Mouse (Mus musculus): ENCODE data around the gene Ap5s1. TPM values are rescaled to one million over a fixed set of nuclear protein-coding genes. Genes with fewer than 3 reads are reported as not detected.
A peak's percentile ranks its signal among the peaks of the same experiment; 100 is the strongest.

Ap5s1 gene
- polyA plus RNA-seq, 1 experiment from 2014 or later, result 28.5 TPM

- peaks cover 11% of the 10 kb centered on the region for H3K36me3 ChIP-seq
- 95% methylated on average over 2 of the region's 2 CpGs for WGBS
- H3K9ac ChIP-seq, result no peak overlapping the region
- no peak overlapping the region for H3K27ac ChIP-seq
- no peak overlapping the region for H3K4me2 ChIP-seq
- no peaks in the 10 kb centered on the region for H3K9me3 ChIP-seq
- ATAC-seq (ENCODE audit: insufficient number of reproducible peaks, insufficient read depth, low FRiP score, low TSS enrichment, low read depth), result no peak
- peaks cover 30% of the 10 kb centered on the region for H3K4me1 ChIP-seq
- H3K4me3 ChIP-seq, result no peak overlapping the region
- H3K27me3 ChIP-seq, result no peaks in the 10 kb centered on the region
Measured at GRCm38 (mm10) chr2:131208356-131208755, 1.5 kb downstream of the Ap5s1 start.

DNA sequence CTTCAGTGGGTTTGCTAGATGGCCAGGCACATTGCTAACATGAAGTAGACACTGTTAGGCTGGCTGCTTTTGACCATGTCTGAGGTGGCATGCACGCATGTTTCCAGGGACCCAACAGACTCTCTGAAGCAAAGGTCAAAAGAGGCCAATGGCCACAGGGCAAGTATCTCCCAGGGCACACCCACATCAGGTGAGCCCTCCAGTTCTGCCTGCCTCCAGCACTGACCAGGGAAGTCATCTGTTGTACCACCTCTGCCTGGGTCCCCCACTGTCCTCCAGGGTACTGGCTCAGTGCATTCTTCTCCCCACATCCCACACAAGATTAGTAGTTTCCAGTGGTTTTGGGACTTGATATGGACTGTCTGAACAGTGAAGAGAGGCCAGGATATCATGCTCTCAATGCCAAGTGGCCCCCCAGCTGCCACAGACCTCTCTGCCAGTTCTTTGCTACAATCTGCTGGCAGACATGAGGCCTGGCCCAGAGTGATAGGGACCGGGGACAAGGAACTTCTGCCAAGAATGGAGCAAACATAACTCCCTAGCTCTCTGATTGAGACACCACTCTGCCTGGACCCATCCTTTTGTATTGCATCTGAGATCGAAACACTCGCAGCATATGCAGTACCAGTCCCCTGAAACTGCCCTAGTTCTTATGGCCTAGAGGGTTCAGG lies 2.4 kb downstream of the Ap5s1 start:
- H3K4me2 ChIP-seq, result peak overlapping the region; percentile 59
- H3K27ac ChIP-seq, result peak overlapping the region; percentile 85; the same call in 1 of the 2 replicates
- ATAC-seq (ENCODE audit: insufficient number of reproducible peaks, insufficient read depth, low FRiP score, low TSS enrichment, low read depth), result no peak
- H3K4me1 ChIP-seq, result peaks cover 25% of the 10 kb centered on the region
- 69% methylated on average over 4 of the region's 4 CpGs for WGBS
- H3K9ac ChIP-seq, result peak overlapping the region; percentile 77
- H3K9me3 ChIP-seq, result no peaks in the 10 kb centered on the region
- H3K36me3 ChIP-seq, result peaks cover 15% of the 10 kb centered on the region
- H3K27me3 ChIP-seq, result no peaks in the 10 kb centered on the region
- peak overlapping the region; percentile 57 for H3K4me3 ChIP-seq

DNA sequence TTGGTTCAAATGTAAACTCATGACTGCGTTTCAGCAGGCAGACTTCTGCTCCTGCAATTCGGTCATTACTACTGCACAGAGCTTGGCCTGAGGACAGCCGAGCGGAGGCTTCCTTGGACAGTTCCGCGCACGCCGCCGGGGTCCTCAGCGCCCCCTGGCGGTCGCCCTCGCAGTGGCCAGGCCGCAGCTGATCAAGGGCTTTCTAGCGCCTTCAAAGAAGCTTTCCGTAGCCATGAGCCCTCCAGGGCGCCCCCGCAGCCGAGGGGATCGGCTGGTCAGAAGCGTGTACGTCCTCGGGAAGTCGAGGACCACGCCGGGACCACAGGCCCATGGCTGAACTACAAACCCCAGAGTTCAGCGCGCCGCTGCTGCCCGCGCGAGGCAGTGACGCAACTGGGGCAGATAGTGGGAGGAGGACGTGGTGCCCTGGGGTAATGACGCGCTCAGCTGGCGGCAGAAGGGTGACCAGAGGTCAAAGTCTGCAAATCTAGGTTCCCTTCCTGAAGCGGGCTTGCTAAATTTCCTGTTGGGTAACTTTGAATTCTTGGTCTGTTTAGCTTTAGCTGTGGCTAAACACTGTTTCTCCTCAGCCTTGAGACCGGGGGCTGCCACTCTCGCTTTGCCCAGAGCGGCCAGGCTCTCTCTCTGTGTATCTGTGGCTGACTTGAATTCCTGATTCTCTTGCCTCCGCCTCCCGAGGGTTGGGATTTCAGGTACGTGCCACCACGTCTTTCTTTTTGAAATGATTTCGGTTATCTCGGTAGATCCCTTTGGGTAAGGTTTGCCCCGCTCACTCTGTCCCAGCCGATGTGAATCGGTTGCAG lies 3.3 kb downstream of the Ap5s1 start:
- H3K27me3 ChIP-seq, result no peaks in the 10 kb centered on the region
- peaks cover 17% of the 10 kb centered on the region for H3K4me1 ChIP-seq
- peak overlapping the region; percentile 57 for H3K4me3 ChIP-seq
- WGBS, result 1% methylated on average over 50 of the region's 50 CpGs
- peaks cover 22% of the 10 kb centered on the region for H3K36me3 ChIP-seq
- peak overlapping the region; percentile 77 for H3K9ac ChIP-seq
- peak overlapping the region; percentile 59 for H3K4me2 ChIP-seq
- peak overlapping the region; percentile 85 for H3K27ac ChIP-seq
- peak; percentile 93 for ATAC-seq (ENCODE audit: insufficient number of reproducible peaks, insufficient read depth, low FRiP score, low TSS enrichment, low read depth)
- H3K9me3 ChIP-seq, result no peaks in the 10 kb centered on the region

- Histone ChIP-seq H3K9ac (peak overlapping the region; percentile 77), H3K4me3 (peak overlapping the region; percentile 57), H3K27ac (peak overlapping the region; percentile 85; the same call in 1 of the 2 replicates), H3K36me3 (peaks cover 22% of the 10 kb centered on the region), H3K4me1 (peaks cover 12% of the 10 kb centered on the region), H3K9me3 (no peaks in the 10 kb centered on the region), H3K4me2 (peak overlapping the region; percentile 59), H3K27me3 (no peaks in the 10 kb centered on the region)
- 65% methylated on average over 9 of the region's 9 CpGs for WGBS
- no peak for ATAC-seq (ENCODE audit: insufficient number of reproducible peaks, insufficient read depth, low FRiP score, low TSS enrichment, low read depth)
Measured at GRCm38 (mm10) chr2:131211026-131211615, 4.2 kb downstream of the Ap5s1 start.

GRCm38 (mm10) chr2:131213773-131214172 lies 6.9 kb downstream of the Ap5s1 start:
- H3K36me3 ChIP-seq, result peaks cover 22% of the 10 kb centered on the region
- H3K4me2 ChIP-seq, result no peak overlapping the region
- no peak overlapping the region for H3K27ac ChIP-seq
- ATAC-seq (ENCODE audit: insufficient number of reproducible peaks, insufficient read depth, low FRiP score, low TSS enrichment, low read depth), result no peak
- peaks cover 12% of the 10 kb centered on the region for H3K4me1 ChIP-seq
- no peaks in the 10 kb centered on the region for H3K27me3 ChIP-seq
- WGBS, result 77% methylated on average over 7 of the region's 7 CpGs
- H3K9ac ChIP-seq, result peak overlapping the region; percentile 27; the same call in 1 of the 2 replicates
- no peak overlapping the region for H3K4me3 ChIP-seq
- H3K9me3 ChIP-seq, result no peaks in the 10 kb centered on the region

GRCm38 (mm10) chr2:131215941-131216858 lies 9.3 kb downstream of the Ap5s1 start:
- ATAC-seq (ENCODE audit: insufficient number of reproducible peaks, insufficient read depth, low FRiP score, low TSS enrichment, low read depth), result no peak
- 86% methylated on average over 7 of the region's 7 CpGs for WGBS

GRCm38 (mm10) chr2:131220030-131220429 lies 13.2 kb downstream of the Ap5s1 start:
- no peaks in the 10 kb centered on the region for H3K4me1 ChIP-seq
- H3K27ac ChIP-seq, result no peak overlapping the region
- no peak overlapping the region for H3K4me2 ChIP-seq
- no peak overlapping the region for H3K9ac ChIP-seq
- H3K4me3 ChIP-seq, result no peak overlapping the region
- ATAC-seq (ENCODE audit: insufficient number of reproducible peaks, insufficient read depth, low FRiP score, low TSS enrichment, low read depth), result no peak
- no peaks in the 10 kb centered on the region for H3K9me3 ChIP-seq
- no peaks in the 10 kb centered on the region for H3K27me3 ChIP-seq
- no peaks in the 10 kb centered on the region for H3K36me3 ChIP-seq
- 78% methylated on average over 4 of the region's 4 CpGs for WGBS

More at GRCm38 (mm10) chr2:131215941-131216858, 9.3 kb downstream of the Ap5s1 start:
- no peak overlapping the region for H3K9ac ChIP-seq
- H3K27ac ChIP-seq, result no peak overlapping the region
- no peak overlapping the region for H3K4me3 ChIP-seq
- no peaks in the 10 kb centered on the region for H3K9me3 ChIP-seq
- peaks cover 2% of the 10 kb centered on the region for H3K4me1 ChIP-seq
- no peak overlapping the region for H3K4me2 ChIP-seq
- peaks cover 22% of the 10 kb centered on the region for H3K36me3 ChIP-seq
- H3K27me3 ChIP-seq, result no peaks in the 10 kb centered on the region

DNA sequence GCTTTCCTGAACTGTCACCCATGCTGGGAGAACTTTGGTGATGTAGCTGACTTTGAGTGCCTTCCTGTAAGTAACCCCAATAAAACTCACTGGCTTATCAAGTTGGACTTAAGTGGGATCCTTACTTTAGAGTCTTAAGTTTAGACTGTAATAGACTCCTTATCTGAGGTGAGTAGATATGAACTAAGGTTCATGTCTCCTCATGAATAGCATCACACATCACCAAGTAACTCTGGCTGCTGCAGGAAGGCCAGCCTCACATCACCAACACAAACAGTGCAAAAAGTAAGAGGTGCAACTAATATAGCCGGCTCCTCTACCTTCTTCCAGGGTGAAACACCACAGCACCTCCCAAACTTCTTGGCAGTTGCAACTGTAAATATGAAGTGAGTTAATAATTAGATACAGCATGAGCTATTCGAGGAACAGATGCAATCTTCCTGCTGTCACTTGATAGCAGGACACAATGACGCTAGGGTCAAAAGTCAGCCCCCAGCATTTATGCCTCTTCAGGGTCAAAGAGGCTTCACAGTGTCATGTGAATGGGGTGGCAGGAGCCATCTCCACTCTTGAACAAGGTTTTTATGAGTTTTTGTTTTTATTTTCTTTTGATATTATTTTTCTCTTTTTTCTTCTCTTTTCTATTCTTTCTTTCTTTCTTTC lies 15.1 kb downstream of the Ap5s1 start:
- H3K9ac ChIP-seq, result no peak overlapping the region
- H3K9me3 ChIP-seq, result no peaks in the 10 kb centered on the region
- WGBS, result 65% methylated on average over 3 of the region's 3 CpGs
- no peaks in the 10 kb centered on the region for H3K36me3 ChIP-seq
- no peaks in the 10 kb centered on the region for H3K27me3 ChIP-seq
- no peak overlapping the region for H3K4me2 ChIP-seq
- no peak overlapping the region for H3K4me3 ChIP-seq
- no peaks in the 10 kb centered on the region for H3K4me1 ChIP-seq
- H3K27ac ChIP-seq, result no peak overlapping the region
- ATAC-seq (ENCODE audit: insufficient number of reproducible peaks, insufficient read depth, low FRiP score, low TSS enrichment, low read depth), result no peak

DNA sequence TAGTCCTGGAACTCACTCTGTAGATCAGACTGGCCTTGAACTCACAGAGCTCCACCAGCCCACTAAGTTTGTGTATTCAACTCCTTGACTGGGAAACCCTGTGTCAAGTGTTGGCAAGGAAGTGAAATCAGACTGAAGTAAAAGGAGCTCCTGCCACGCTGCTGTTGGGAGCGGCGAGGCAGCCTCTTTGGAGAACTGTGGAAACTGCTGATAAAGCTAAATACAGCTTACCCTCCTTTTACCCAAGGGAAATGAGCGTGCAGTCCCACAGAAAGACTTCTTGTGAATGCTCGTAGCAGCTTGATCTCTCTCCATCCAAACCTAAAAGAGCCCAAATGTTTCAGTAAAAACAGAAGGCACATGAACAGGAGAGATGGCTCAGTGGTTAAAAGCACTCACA lies 15.7 kb downstream of the Ap5s1 start:
- Histone ChIP-seq H3K4me2 (no peak overlapping the region), H3K27me3 (no peaks in the 10 kb centered on the region), H3K27ac (no peak overlapping the region), H3K36me3 (no peaks in the 10 kb centered on the region), H3K9ac (no peak overlapping the region), H3K9me3 (no peaks in the 10 kb centered on the region), H3K4me3 (no peak overlapping the region), H3K4me1 (no peaks in the 10 kb centered on the region)
- 50% methylated on average over 5 of the region's 5 CpGs for WGBS
- ATAC-seq (ENCODE audit: insufficient number of reproducible peaks, insufficient read depth, low FRiP score, low TSS enrichment, low read depth), result no peak

GRCm38 (mm10) chr2:131223569-131223968 lies 16.7 kb downstream of the Ap5s1 start:
- Histone ChIP-seq H3K36me3 (no peaks in the 10 kb centered on the region), H3K4me2 (no peak overlapping the region), H3K9me3 (no peaks in the 10 kb centered on the region), H3K4me1 (no peaks in the 10 kb centered on the region), H3K9ac (no peak overlapping the region), H3K27me3 (no peaks in the 10 kb centered on the region), H3K4me3 (no peak overlapping the region), H3K27ac (no peak overlapping the region)
- 67% methylated on average over 1 of the region's 1 CpGs for WGBS
- no peak for ATAC-seq (ENCODE audit: insufficient number of reproducible peaks, insufficient read depth, low FRiP score, low TSS enrichment, low read depth)

Measured in embryonic facial prominence, embryonic 13.5 days (tissue).